Mouse (Mus musculus) c-Kit-positive CD71-positive TER-119-positive erythroid progenitor cells, embryonic 14.5 days (primary cell): ENCODE measurements around the gene Sgf29.
A peak's percentile ranks its signal among the peaks of the same experiment; 100 is the strongest.
"Not testable (repeated sequence)": the region's sequence is repeated elsewhere in the genome, so short reads cannot be mapped to it uniquely, and the experiment has no call there.

Experiments used
- DNase-seq: peaks from one replicate; pipeline ENCODE4 v3.0.0-alpha.2; 2013; ENCODE audit warnings: low spot score

Gene Sgf29

GRCm38 (mm10) chr7:126642545-126643243 lies 6.4 kb upstream of the Sgf29 start:
- no peak for DNase-seq

- not testable (repeated sequence) for DNase-seq
Measured at GRCm38 (mm10) chr7:126643244-126643617, 5.9 kb upstream of the Sgf29 start.

- no peak for DNase-seq
Measured at GRCm38 (mm10) chr7:126644345-126644744, 4.8 kb upstream of the Sgf29 start.

- no peak for DNase-seq
Measured at GRCm38 (mm10) chr7:126644914-126645313, 4.2 kb upstream of the Sgf29 start.

GRCm38 (mm10) chr7:126645708-126646107 lies 3.4 kb upstream of the Sgf29 start:
- no peak for DNase-seq

- no peak for DNase-seq
Measured at GRCm38 (mm10) chr7:126648486-126648885, 623 bp upstream of the Sgf29 start.

GRCm38 (mm10) chr7:126650852-126651251 lies 1.7 kb downstream of the Sgf29 start:
- DNase-seq = peak; percentile 54

GRCm38 (mm10) chr7:126653991-126654390 lies 4.9 kb downstream of the Sgf29 start:
- DNase-seq = no peak

GRCm38 (mm10) chr7:126655695-126656094 lies 6.6 kb downstream of the Sgf29 start:
- DNase-seq = no peak

GRCm38 (mm10) chr7:126657522-126657921 lies 8.4 kb downstream of the Sgf29 start:
- no peak for DNase-seq

- no peak for DNase-seq
Measured at GRCm38 (mm10) chr7:126659771-126660170, 10.7 kb downstream of the Sgf29 start.

GRCm38 (mm10) chr7:126663646-126664045 lies 14.5 kb downstream of the Sgf29 start:
- DNase-seq = no peak

- DNase-seq = no peak
Measured at GRCm38 (mm10) chr7:126665269-126665668, 16.2 kb downstream of the Sgf29 start.

GRCm38 (mm10) chr7:126667495-126668090 lies 18.5 kb downstream of the Sgf29 start:
- no peak for DNase-seq

- no peak for DNase-seq
Measured at GRCm38 (mm10) chr7:126668452-126668851, 19.3 kb downstream of the Sgf29 start.

GRCm38 (mm10) chr7:126670152-126670551 lies 21.0 kb downstream of the Sgf29 start:
- no peak for DNase-seq

- no peak for DNase-seq
Measured at GRCm38 (mm10) chr7:126672111-126672510, 23.0 kb downstream of the Sgf29 start.

- no peak for DNase-seq
Measured at GRCm38 (mm10) chr7:126675104-126675503, 26.0 kb downstream of the Sgf29 start.

- DNase-seq = no peak
Measured at GRCm38 (mm10) chr7:126676207-126676606, 27.1 kb downstream of the Sgf29 start, which contains the start of gene Sult1a1. Gene Sult1a1 (minus strand): TSS chr7:126676432.

GRCm38 (mm10) chr7:126676631-126677220 lies 27.6 kb downstream of the Sgf29 start:
- DNase-seq = no peak

- DNase-seq = no peak
Measured at GRCm38 (mm10) chr7:126678545-126679341, 29.6 kb downstream of the Sgf29 start.

GRCm38 (mm10) chr7:126679683-126680082 lies 30.6 kb downstream of the Sgf29 start:
- DNase-seq = no peak

- DNase-seq = no peak
Measured at GRCm38 (mm10) chr7:126681221-126681620, 32.1 kb downstream of the Sgf29 start.
